Mouse (Mus musculus): ENCODE results near the gene Nhsl2.

The Nhsl2 gene

GRCm38 (mm10) chrX:102054009-102054408, 204.8 kb downstream of the Nhsl2 start:
- DNase-seq: no peak

- DNase-seq: peak; percentile 29
Measured at GRCm38 (mm10) chrX:102059437-102059836, 210.3 kb downstream of the Nhsl2 start.

- DNase-seq: peak; percentile 40
Measured at GRCm38 (mm10) chrX:102060243-102060642, 211.1 kb downstream of the Nhsl2 start.

- DNase-seq: peak; percentile 84
Measured at GRCm38 (mm10) chrX:102060891-102061290, 211.7 kb downstream of the Nhsl2 start.

GRCm38 (mm10) chrX:102064062-102064461, 214.9 kb downstream of the Nhsl2 start:
- DNase-seq: no peak

- no peak for DNase-seq
Measured at GRCm38 (mm10) chrX:102065213-102065775, 216.1 kb downstream of the Nhsl2 start.

GRCm38 (mm10) chrX:102066134-102066533, 216.9 kb downstream of the Nhsl2 start:
- peak; percentile 80 for DNase-seq

GRCm38 (mm10) chrX:102067118-102067517, 217.9 kb downstream of the Nhsl2 start:
- DNase-seq: no peak

- no peak for DNase-seq
Measured at GRCm38 (mm10) chrX:102068811-102069540, 219.8 kb downstream of the Nhsl2 start.

GRCm38 (mm10) chrX:102070591-102071471, 221.6 kb downstream of the Nhsl2 start, which contains the start of gene Rtl5:
Gene Rtl5, minus strand, starts transcription at chrX:102071304.
- DNase-seq: peak; percentile 86

GRCm38 (mm10) chrX:102071517-102071916, 222.3 kb downstream of the Nhsl2 start:
- DNase-seq: no peak

GRCm38 (mm10) chrX:102073605-102074325, 224.6 kb downstream of the Nhsl2 start:
- DNase-seq: no peak

GRCm38 (mm10) chrX:102074435-102074834, 225.2 kb downstream of the Nhsl2 start:
- no peak for DNase-seq

- DNase-seq: no peak
Measured at GRCm38 (mm10) chrX:102075158-102075557, 226.0 kb downstream of the Nhsl2 start.

GRCm38 (mm10) chrX:102076886-102077765, 227.9 kb downstream of the Nhsl2 start:
- no peak for DNase-seq

GRCm38 (mm10) chrX:102081076-102081475, 231.9 kb downstream of the Nhsl2 start:
- no peak for DNase-seq

GRCm38 (mm10) chrX:102081573-102082279, 232.5 kb downstream of the Nhsl2 start:
- DNase-seq: no peak

GRCm38 (mm10) chrX:102082340-102082739, 233.2 kb downstream of the Nhsl2 start:
- DNase-seq: no peak

GRCm38 (mm10) chrX:102085798-102086443, 236.7 kb downstream of the Nhsl2 start:
- no peak for DNase-seq

GRCm38 (mm10) chrX:102090605-102091004, 241.4 kb downstream of the Nhsl2 start:
- no peak for DNase-seq
